Mouse (Mus musculus) kidney, adult 2 months (tissue): Measurements from ENCODE around the gene Pgm5.

Experiments used
- CTCF ChIP-seq: fragments of 200-500 bp; conservative IDR thresholded peaks from 2 replicates; pipeline ENCODE4 v1.5.1; 2011; ENCODE audit warnings: low read depth, mild to moderate bottlenecking, control low read depth, low read length, moderate library complexity, mixed read lengths; ENCODE audit not compliant: insufficient read depth, insufficient read length
- POLR2A ChIP-seq: fragments of 200-500 bp; IDR thresholded peaks from one replicate; pipeline ENCODE4 v1.6.1; 2011; ENCODE audit warnings: low read depth, low read length, control low read depth

- TF ChIP-seq CTCF = no peak
- TF ChIP-seq POLR2A = no peak
These were observed 172.1 kb downstream of the Pgm5 start for GRCm38 (mm10) chr19:24689531-24689930.
